Mouse (Mus musculus) liver, embryonic 12.5 days (tissue): ENCODE data around the gene Rbbp7. TPM values are rescaled to one million over a fixed set of nuclear protein-coding genes. Genes with fewer than 3 reads are reported as not detected.

Source experiments
- polyA plus RNA-seq: library from polyadenylated mRNA; unstranded; fragments of >200 nt; fragmentation: Nextera tagmentation; extraction: Ambion mirVana; gene quantifications from 2 replicates; pipeline ENCODE4 v1.2.1, GENCODE M21; 2016

Rbbp7 gene
- polyA plus RNA-seq, 1 experiment from 2014 or later, result 294 TPM

Other genes with a start within 250 kb of the Rbbp7 start
- 1.1 and 1.4 TPM in 2 replicates for gene Reps2, start 116.8 kb upstream of the Rbbp7 start, polyA plus RNA-seq
- 11.1 and 13.0 TPM in 2 replicates for gene Txlng, start 69.1 kb downstream of the Rbbp7 start, polyA plus RNA-seq
- 18.4 and 19.0 TPM in 2 replicates for gene Syap1, start 128.0 kb downstream of the Rbbp7 start, polyA plus RNA-seq
- 47.0 and 54.7 TPM in 2 replicates for gene Ctps2, start 140.8 kb downstream of the Rbbp7 start, polyA plus RNA-seq
- 2.3 and 2.8 TPM in 2 replicates for gene S100g, start 204.2 kb downstream of the Rbbp7 start, polyA plus RNA-seq